Mouse (Mus musculus): ENCODE data around the gene Smyd3. TPM values are rescaled to one million over a fixed set of nuclear protein-coding genes. Genes with fewer than 3 reads are reported as not detected.
"Not testable (repeated sequence)": the region's sequence is repeated elsewhere in the genome, so short reads cannot be mapped to it uniquely, and the experiment has no call there.

The Smyd3 gene
- total RNA-seq, 4 experiments from 2014 or later, result 6.9 to 17.0 (median 12.2) TPM

DNA sequence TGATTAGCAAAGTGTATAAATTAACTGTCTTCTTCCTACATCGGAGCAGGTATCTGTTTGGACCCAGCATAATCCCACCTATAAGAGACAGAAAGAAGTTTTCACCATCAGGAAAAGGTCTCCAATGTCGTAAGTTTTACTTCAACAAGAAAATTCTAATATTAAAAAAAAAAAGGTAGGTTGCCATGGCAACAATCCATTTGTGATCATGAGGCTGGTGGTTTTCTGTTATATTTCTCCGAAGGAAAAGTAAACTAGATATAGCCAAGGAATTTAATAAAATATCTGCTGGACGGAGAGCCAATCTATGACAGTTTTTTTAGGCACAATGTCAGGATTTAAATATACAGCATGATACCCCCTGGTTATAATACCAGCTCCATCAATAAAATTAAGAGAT is 142.9 kb downstream of the Smyd3 start:
- no peak for DNase-seq

GRCm38 (mm10) chr1:179373911-179374310 is 143.9 kb downstream of the Smyd3 start:
- no peak for DNase-seq

- DNase-seq, result no peak
These were observed 146.7 kb downstream of the Smyd3 start for GRCm38 (mm10) chr1:179371191-179371590.

DNA sequence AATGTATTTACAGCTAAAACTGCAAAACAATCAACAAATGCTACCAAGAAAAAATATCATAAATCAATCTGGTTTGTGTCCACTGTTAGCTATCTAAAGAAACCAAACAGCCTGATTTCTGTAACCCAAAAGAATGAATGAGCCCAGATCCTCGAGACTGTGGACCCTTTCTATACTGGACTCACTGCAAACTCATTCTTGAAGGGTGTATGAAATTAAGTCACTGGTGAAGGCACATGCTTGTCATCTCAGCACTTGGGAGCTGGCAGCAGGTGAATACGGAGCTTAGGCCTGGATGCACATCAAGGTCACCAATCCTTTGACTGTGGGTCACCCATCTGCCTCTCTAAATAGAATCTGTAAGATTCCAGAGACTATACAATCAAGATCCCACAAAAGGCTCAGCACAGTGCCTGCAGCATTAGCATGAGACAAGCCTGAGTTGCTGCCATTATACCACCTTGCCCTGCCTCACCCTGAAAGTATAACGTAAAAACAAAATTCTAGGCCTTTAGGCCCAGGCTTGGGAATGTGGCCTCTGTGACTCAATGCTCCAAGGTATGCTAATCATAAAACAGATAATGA is 149.3 kb downstream of the Smyd3 start:
- no peak for DNase-seq

DNA sequence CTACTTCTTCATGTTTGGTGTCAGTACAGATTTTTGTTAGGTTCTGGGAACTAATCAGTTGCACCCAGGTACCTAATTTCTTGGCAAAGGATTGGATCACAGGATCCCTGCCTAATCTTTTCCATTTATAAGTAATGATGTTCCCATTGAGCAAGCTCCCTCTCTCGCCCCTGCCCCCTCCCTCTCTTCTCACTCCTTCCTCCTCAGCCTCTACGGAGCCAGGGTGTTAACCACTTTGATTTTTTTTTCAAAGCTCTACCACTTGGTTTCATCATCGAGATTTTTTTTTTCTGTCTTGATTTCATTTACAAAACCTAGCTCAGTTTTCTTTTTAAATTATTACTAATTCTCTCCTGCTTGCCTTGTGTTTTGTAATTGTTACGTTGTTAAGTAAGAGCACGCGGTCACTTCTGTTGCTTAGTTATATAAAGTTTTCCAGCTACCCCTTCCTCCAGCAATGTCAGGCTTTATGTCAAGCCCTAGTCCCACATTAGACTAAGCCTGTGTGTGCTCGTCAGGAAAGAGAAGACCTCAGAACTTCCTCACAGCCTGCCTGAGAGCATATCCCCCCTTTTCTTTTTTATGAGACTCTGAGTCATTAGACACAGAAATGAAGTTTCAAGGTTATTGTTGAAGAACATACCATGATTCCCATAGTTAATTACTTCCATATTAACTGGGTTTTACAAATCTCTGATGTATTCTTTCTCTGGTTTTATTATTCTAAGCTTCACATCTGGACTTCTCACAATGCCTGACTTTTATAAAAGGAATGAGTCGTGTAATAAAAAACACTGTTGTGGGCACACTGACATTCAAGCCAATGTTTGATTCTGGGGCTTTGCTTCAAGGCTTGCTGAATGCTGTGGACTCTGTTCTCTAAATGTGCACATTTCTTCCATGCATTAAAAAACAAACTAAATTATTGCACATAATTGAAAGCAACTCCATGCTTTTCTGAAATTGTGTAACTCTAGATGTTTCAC is 156.1 kb downstream of the Smyd3 start:
- DNase-seq, result no peak

GRCm38 (mm10) chr1:179357111-179357510 is 160.7 kb downstream of the Smyd3 start:
- DNase-seq, result no peak

GRCm38 (mm10) chr1:179354250-179354649 is 163.6 kb downstream of the Smyd3 start:
- DNase-seq, result no peak

DNA sequence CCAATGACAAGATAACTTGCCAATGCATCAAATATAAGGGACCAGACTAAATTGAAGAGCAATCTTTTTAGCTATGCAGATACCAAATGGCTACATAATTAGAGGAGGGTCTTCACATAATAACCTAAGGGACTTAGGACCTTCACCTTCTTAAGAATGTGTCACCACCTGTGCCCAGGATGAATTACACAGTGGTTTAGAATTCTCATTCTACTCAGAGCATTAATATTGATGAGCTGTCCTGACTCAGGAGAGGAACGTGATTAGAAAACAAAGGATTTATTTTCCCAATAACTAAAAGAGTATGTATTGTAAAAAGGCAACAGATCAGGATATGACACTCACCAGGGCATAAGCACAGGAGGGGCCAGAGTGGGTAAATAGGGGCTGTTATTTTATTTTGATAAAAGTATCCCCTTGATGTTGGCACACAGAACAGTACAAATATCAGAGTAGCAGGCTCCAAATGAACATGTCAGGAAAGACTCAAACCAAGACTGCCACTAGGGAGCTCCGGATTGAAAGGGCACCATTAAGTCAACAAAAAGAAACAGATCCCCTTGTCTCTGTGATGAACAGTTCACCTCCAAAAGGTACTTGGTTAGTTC is 172.4 kb downstream of the Smyd3 start:
- DNase-seq, result no peak

GRCm38 (mm10) chr1:179343426-179343825 is 174.4 kb downstream of the Smyd3 start:
- no peak for DNase-seq

- no peak for DNase-seq
These were observed 176.3 kb downstream of the Smyd3 start for GRCm38 (mm10) chr1:179341589-179341988.

- DNase-seq, result no peak
These were observed 178.8 kb downstream of the Smyd3 start for GRCm38 (mm10) chr1:179339066-179339465.

GRCm38 (mm10) chr1:179337529-179337928 is 180.3 kb downstream of the Smyd3 start:
- DNase-seq, result no peak

DNA sequence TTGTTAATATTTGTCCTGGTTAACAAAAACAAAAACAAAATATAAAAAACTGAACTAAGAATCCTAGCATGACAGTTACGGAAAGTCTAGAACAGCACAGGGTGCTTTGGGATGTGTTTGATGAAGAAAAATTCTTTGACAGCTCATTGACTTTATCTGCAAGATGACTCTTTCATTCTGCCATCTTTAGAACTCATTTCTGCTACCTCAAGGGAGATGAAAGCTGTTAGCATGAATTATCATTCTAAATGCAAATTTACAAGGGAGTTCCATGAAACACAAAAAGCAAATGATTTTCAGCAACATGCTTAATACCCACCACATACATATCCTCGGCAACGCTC is 190.9 kb downstream of the Smyd3 start:
- DNase-seq, result no peak

DNA sequence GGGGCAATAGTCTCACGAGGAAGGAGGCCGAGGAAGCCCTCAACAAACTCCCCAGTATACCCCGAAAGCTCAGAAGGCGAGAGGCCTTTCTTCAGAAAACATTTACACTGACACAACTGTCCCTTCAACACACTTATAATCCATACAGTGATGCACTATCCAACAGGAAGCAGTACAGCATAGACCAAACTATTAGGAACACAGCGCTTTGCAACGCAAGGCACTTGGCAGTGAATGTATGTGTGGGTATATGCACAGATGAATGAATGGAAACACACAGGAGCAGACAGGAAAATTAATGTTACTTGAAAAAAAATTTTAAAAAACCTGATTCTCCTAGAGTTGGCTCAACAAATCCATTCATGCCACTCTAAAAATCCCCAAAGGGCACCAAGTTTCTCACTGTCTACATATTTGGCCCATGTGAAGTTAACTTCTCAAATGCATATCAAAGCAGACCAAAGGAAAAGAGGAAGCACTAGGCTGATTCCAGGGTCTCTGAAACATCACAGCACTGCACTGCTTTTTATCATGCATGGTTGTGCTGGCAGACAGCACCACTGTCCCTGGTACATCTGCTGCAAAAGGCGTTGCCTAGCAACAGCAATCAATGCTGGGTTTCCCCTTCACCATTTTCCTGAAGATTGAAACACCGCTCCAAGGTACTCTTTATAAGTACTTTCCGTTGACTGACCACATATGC is 191.4 kb downstream of the Smyd3 start:
- no peak for DNase-seq

GRCm38 (mm10) chr1:179324271-179324670 is 193.6 kb downstream of the Smyd3 start:
- DNase-seq, result peak; percentile 28

GRCm38 (mm10) chr1:179313618-179314017 is 204.2 kb downstream of the Smyd3 start:
- no peak for DNase-seq

DNA sequence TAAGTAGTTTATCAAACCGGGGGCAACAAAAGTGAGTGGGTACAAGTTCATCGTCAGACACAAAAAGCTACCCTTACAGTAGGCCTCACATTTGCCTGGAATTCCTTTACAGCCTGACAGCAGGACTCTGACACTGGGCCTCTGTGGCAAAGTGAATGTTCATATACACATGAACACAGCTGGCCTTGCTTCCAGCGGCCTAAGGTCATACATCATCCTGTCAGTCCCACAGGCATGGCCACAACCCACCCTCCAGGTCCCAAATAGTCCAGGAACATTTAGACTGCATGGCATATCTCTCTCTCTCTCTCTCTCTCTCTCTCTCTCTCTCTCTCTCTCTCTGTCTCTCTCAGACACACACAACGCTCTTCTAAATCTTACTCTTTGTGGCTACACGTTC is 208.4 kb downstream of the Smyd3 start:
- DNase-seq, result no peak

GRCm38 (mm10) chr1:179302446-179303230 is 215.2 kb downstream of the Smyd3 start:
- DNase-seq, result no peak

DNA sequence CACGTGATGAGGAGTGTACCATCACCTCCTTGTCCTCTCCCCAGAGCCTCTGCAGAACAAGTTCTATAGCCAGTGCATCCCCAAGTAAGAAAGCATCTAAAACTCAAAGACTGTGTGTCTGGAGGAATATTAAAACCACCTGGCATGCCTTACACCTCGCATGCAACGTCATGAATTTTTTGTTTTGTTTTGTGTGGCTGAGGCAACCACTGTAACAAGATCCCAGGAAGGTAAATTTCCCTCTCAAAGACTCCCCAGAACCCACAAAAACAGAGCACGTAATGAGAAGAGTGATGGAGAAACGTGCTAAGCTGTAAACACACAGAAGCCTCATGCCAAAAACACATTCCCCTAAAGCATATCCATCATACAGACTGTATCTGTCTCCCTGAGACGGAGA is 222.2 kb downstream of the Smyd3 start:
- DNase-seq, result no peak

DNA sequence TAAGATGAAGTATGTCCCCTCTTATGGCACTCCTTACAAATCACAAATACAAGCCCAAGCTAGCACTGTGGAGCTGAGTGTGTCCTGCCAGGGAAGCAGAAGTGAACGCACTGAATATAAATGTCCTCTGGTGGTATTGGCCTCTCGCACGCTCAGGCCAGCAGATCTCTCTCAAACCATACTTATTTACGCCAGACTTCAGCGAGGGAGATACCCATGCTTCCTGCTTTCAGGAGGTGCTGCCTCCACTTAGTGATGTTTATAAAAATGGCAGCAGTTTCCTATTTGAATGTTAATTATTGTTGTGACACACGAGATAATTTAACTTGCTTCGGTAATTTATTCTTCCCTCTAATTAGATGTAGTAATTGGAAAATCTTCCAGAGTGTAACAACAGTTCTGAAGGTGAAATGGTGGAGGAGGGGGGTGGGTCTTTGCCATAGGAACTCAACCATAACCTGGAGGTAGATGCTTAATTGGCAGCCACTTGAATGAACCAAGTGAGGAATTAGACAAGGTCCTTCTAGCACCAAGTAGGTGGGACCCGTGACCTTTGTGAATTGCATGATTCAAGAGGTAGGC is 224.0 kb downstream of the Smyd3 start:
- no peak for DNase-seq

- not testable (repeated sequence) for DNase-seq
These were observed 227.7 kb downstream of the Smyd3 start for GRCm38 (mm10) chr1:179290181-179290580.

GRCm38 (mm10) chr1:179289744-179290143 is 228.1 kb downstream of the Smyd3 start:
- no peak for DNase-seq

Data from adrenal gland, adult 8-10 months (tissue).